Mouse (Mus musculus) ES-Bruce4 (cell line): ENCODE results near the gene Cacng1. TPM values are rescaled to one million over a fixed set of nuclear protein-coding genes. Genes with fewer than 3 reads are reported as not detected.
A peak's percentile ranks its signal among the peaks of the same experiment; 100 is the strongest.

Source experiments
- H3K27ac ChIP-seq: 2 replicates; pipeline ENCODE4 v1.5.1; 2012; ENCODE audit warnings: low read length, inconsistent platforms; ENCODE audit not compliant: insufficient read depth
- H3K27me3 ChIP-seq: 2 replicates; pipeline ENCODE4 v1.6.1; 2012; ENCODE audit warnings: mild to moderate bottlenecking, low read length, inconsistent platforms; ENCODE audit not compliant: control insufficient read depth, poor library complexity, insufficient read depth, severe bottlenecking
- H3K36me3 ChIP-seq: 2 replicates; pipeline ENCODE4 v1.6.1; 2012; ENCODE audit warnings: inconsistent platforms, mild to moderate bottlenecking, low read length, moderate library complexity; ENCODE audit not compliant: control insufficient read depth, poor library complexity, insufficient read depth, severe bottlenecking
- H3K4me1 ChIP-seq: one replicate; pipeline ENCODE4 v1.8.1; 2011; ENCODE audit warnings: low read length; ENCODE audit not compliant: control insufficient read depth, insufficient read depth
- H3K4me3 ChIP-seq: 2 replicates; pipeline ENCODE4 v1.5.1; 2011; ENCODE audit warnings: low read depth, mild to moderate bottlenecking, low read length
- H3K9ac ChIP-seq: 2 replicates; pipeline ENCODE4 v1.6.1; 2012; ENCODE audit warnings: low read depth, mild to moderate bottlenecking, inconsistent platforms; ENCODE audit not compliant: poor library complexity, severe bottlenecking
- H3K9me3 ChIP-seq: replicated peaks from 2 replicates; pipeline ENCODE4 v1.6.1; 2012; ENCODE audit warnings: mild to moderate bottlenecking, low read length, inconsistent platforms; ENCODE audit not compliant: control insufficient read depth, poor library complexity, insufficient read depth, severe bottlenecking
- CTCF ChIP-seq: IDR thresholded peaks from one replicate; pipeline ENCODE4 v1.8.1; 2011; ENCODE audit warnings: low read depth, low read length
- EP300 ChIP-seq: IDR thresholded peaks from 2 replicates; pipeline ENCODE4 v1.6.1; 2011; ENCODE audit warnings: low read depth, low read length; ENCODE audit not compliant: insufficient read depth
- POLR2A ChIP-seq: IDR thresholded peaks from one replicate; pipeline ENCODE4 v1.8.1; 2011; ENCODE audit warnings: low read length; ENCODE audit not compliant: insufficient read depth
- polyA plus RNA-seq: library from polyadenylated mRNA; stranded (reverse); fragments of >200 nt; gene quantifications from 2 replicates; pipeline ENCODE4 v1.2.4, GENCODE M21; 2011; ENCODE audit warnings: low read depth; ENCODE audit not compliant: missing spikeins, insufficient read depth, insufficient read length

Gene Cacng1
- polyA plus RNA-seq: not detected in 2 replicates

- peak within 1 kb of the TSS; percentile 37; the same call in 1 of the 2 replicates for H3K4me3 ChIP-seq
- no peaks in the 10 kb centered on the region for H3K36me3 ChIP-seq
- H3K27ac ChIP-seq: no peak within 1 kb of the TSS
- H3K9ac ChIP-seq: no peak within 1 kb of the TSS
- H3K9me3 ChIP-seq: no peaks in the 10 kb centered on the region
- TF ChIP-seq EP300: no peak
- no peak for TF ChIP-seq CTCF
- no peak for TF ChIP-seq POLR2A
- H3K4me1 ChIP-seq: no peaks in the 10 kb centered on the region
- no peaks in the 10 kb centered on the region for H3K27me3 ChIP-seq
Measured at GRCm38 (mm10) chr11:107716332-107716938, at the start of gene Cacng1. Cacng1 (minus strand) TSS chr11:107716522.

GRCm38 (mm10) chr11:107762688-107763460, 46.6 kb upstream of the Cacng1 start:
- Histone ChIP-seq H3K4me3 (no peak overlapping the region), H3K9me3 (no peaks in the 10 kb centered on the region), H3K9ac (no peak overlapping the region), H3K36me3 (no peaks in the 10 kb centered on the region), H3K27me3 (no peaks in the 10 kb centered on the region), H3K4me1 (no peaks in the 10 kb centered on the region), H3K27ac (no peak overlapping the region)
- TF ChIP-seq EP300 (no peak), CTCF (no peak), POLR2A (no peak)

DNA sequence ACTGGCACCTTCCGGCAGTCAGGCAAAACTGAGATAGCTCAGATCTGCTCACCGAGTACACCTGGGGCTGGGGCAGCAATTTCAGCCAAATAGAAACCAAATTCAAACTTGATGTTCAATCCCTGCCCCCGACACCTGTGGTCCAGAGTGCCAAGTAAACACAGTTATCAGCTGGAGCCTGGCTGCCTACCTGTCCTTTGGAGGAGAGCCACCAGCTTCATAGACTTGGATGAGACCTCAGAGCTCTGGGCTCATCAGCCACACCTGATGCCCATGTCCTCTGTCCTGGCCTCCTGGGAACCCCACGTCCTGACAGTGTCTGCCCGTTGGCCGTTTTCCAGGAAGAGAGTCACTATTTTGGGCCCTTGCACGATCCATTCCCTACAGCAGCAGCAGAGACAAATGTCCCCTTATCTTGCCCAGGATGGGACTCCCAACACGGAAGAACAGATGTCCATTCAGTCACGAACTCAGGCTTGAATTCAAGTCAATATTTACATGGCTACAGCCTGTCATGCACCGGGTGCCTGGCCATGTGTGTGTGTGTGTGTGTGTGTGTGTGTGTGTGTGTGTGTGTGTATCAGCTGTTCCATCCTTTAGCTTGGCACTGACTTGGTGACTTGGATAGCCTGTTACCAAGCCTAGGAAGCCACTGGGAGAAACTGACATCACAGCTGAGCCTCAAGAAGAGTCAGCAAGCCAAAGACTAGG, 45.6 kb upstream of the Cacng1 start:
- Histone ChIP-seq H3K9me3 (no peaks in the 10 kb centered on the region), H3K9ac (no peak overlapping the region), H3K27me3 (no peaks in the 10 kb centered on the region), H3K4me3 (no peak overlapping the region), H3K36me3 (no peaks in the 10 kb centered on the region), H3K4me1 (no peaks in the 10 kb centered on the region), H3K27ac (no peak overlapping the region)
- no peak for TF ChIP-seq POLR2A
- no peak for TF ChIP-seq CTCF
- TF ChIP-seq EP300: no peak

- Histone ChIP-seq H3K27ac (no peak overlapping the region), H3K9me3 (no peaks in the 10 kb centered on the region), H3K4me1 (no peaks in the 10 kb centered on the region)
Measured at GRCm38 (mm10) chr11:107760001-107760400, 43.7 kb upstream of the Cacng1 start.

DNA sequence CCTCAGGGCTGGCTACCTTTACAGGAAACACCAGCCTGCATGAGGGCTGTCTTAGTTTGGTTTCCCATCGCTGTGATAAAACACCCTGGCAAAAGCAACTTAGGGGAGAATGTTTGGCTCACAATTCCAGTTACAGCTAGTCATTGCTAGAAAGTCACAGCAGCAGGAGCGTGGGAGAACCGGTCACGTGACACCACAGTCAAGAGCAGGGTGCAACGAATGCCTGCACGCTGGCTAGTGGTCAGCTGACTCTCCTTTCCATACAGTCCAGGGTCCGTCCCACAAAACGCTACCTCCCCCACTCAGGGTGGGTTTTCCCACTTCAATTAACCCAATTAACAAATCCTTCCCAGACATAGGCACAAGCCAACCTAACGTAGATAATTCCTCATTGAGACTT, 43.2 kb upstream of the Cacng1 start:
- no peak overlapping the region for H3K9ac ChIP-seq
- H3K36me3 ChIP-seq: no peaks in the 10 kb centered on the region
- no peaks in the 10 kb centered on the region for H3K27me3 ChIP-seq
- H3K9me3 ChIP-seq: no peaks in the 10 kb centered on the region
- no peaks in the 10 kb centered on the region for H3K4me1 ChIP-seq
- no peak overlapping the region for H3K27ac ChIP-seq
- TF ChIP-seq POLR2A: no peak
- no peak overlapping the region for H3K4me3 ChIP-seq

More at GRCm38 (mm10) chr11:107760001-107760400, 43.7 kb upstream of the Cacng1 start:
- no peaks in the 10 kb centered on the region for H3K36me3 ChIP-seq
- no peak overlapping the region for H3K4me3 ChIP-seq
- H3K27me3 ChIP-seq: no peaks in the 10 kb centered on the region
- TF ChIP-seq EP300 (no peak), POLR2A (no peak), CTCF (no peak)
- H3K9ac ChIP-seq: no peak overlapping the region

DNA sequence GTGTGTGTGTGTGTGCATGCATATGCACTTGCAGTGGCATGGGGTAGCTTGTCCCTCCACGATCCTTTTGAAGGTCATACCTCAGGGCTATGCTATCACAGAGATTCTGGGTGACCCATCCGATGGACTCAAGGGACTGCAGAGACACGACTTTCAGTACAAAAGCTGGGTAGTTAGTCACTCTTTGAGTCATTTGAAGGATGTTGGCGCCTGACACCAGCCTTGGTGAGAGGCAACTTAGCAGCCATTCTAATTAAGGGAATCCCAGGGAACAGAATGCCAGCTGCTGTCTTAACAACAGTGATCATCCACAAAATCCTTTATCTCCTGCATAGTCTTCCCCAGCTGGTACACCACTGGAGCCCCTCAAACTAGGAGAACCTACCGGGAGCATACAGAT, 32.8 kb upstream of the Cacng1 start:
- TF ChIP-seq POLR2A (no peak), CTCF (no peak), EP300 (no peak)
- Histone ChIP-seq H3K9me3 (no peaks in the 10 kb centered on the region), H3K9ac (no peak overlapping the region), H3K36me3 (no peaks in the 10 kb centered on the region), H3K27ac (no peak overlapping the region), H3K4me1 (no peaks in the 10 kb centered on the region), H3K27me3 (no peaks in the 10 kb centered on the region), H3K4me3 (no peak overlapping the region)
